Mouse (Mus musculus) cortical plate, adult 2 months (tissue): ENCODE data around the gene Hoxd10.

Experiments used
- CTCF ChIP-seq: fragments of 200-500 bp; IDR thresholded peaks from 2 replicates; pipeline ENCODE4 v1.5.1; 2011; ENCODE audit warnings: mild to moderate bottlenecking, control low read depth, low read length; ENCODE audit not compliant: insufficient read depth; ENCODE audit errors: extremely low read depth
- POLR2A ChIP-seq: fragments of 200-500 bp; IDR thresholded peaks from 2 replicates; pipeline ENCODE4 v1.6.1; 2011; ENCODE audit warnings: mild to moderate bottlenecking, low read length, control low read depth; ENCODE audit not compliant: insufficient read depth; ENCODE audit errors: extremely low read depth

DNA sequence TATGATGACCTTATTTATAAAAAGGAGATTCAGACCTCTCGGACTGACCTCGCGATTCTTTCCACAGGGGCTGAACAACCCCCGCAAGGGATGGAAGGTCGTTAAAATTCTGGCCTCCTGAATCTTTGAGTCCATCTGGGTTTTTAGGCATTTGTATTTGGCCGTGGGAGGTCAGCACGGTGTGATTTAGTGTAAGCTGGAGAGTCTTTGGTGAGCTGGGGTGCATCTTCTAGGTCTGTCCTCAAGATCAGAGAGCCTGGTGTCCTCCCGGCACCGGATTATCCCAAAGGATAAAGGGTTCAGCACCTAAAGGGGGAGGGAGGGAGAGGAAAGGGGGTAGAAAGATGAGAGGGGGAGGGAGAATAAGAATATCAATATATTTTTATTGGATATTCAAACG lies 11.6 kb downstream of the Hoxd10 start:
- TF ChIP-seq CTCF (no peak), POLR2A (no peak)
